Mouse (Mus musculus): Measurements from ENCODE around the gene Tsfm. TPM values are rescaled to one million over a fixed set of nuclear protein-coding genes. Genes with fewer than 3 reads are reported as not detected.
A peak's percentile ranks its signal among the peaks of the same experiment; 100 is the strongest.

Tsfm gene
- polyA plus RNA-seq (2012; ENCODE audit: insufficient read depth, insufficient read length, low replicate concordance, missing spikeins): not detected in 2 replicates

DNA sequence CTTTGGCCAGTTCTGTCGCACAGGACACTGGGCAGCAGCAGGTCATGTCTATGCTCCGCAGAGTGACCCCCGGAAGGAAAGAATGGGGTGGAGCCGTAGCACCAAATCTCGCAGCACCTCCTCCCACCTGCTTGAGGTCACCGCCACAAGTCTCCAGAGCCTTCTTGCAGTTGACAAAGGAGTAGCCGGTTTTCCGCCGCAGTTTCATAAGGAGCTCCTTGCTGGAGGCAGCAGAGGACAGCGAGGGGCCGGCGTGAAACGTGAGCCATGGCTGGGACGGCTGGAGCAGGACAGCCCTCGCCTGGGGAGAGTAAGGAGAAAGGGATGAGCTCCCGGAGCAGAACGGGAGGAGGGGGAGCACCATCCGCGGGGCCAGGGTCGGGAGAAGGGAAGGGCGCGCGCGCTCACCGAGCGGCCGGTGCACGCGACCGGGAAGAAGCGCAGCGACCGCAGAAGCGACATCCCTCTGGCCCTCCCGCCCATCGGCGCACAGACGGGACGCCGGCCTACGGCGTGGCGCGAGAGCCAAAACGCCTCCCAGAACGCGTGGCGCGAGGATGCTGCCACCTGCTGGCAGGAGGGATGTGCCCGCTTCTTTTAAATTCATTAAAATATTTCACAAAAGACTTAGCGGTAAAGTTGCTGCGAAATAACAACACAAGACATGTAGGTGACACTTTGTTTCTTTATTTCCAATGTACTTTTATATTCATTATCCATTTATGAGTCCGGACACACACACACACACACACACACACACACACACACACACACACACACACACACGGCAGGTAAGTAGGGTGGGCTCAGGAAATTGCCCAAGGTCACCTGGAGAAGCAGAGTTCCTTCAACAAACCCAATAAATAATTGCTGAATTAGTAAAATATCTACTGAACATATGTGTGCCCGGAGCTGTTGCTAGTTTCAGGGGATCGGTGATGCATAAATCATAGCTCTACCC lies at the start of gene Tsfm:
Gene Tsfm (minus strand): TSS at position 505 of the 961 bp plus-strand sequence.
- 5% methylated on average over 56 of the region's 56 CpGs for WGBS
- no peak within 1 kb of the TSS for H3K27ac ChIP-seq (ENCODE audit: insufficient read depth, low read depth, low read length)
- peaks cover 2% of the 10 kb centered on the region; the same call in 1 of the 2 replicates for H3K4me1 ChIP-seq (ENCODE audit: control insufficient read depth, insufficient read depth, low read length)
- TF ChIP-seq POLR2A (IDR thresholded peaks at IDR 0.05; ENCODE audit: insufficient read depth, low read depth, low read length) (peak; percentile 53), CTCF (IDR thresholded peaks at IDR 0.05; ENCODE audit: insufficient read depth, low read depth, low read length) (peak; percentile 95)
- peak within 1 kb of the TSS; percentile 69 for H3K4me3 ChIP-seq (ENCODE audit: insufficient read depth, low read depth, low read length)

DNA sequence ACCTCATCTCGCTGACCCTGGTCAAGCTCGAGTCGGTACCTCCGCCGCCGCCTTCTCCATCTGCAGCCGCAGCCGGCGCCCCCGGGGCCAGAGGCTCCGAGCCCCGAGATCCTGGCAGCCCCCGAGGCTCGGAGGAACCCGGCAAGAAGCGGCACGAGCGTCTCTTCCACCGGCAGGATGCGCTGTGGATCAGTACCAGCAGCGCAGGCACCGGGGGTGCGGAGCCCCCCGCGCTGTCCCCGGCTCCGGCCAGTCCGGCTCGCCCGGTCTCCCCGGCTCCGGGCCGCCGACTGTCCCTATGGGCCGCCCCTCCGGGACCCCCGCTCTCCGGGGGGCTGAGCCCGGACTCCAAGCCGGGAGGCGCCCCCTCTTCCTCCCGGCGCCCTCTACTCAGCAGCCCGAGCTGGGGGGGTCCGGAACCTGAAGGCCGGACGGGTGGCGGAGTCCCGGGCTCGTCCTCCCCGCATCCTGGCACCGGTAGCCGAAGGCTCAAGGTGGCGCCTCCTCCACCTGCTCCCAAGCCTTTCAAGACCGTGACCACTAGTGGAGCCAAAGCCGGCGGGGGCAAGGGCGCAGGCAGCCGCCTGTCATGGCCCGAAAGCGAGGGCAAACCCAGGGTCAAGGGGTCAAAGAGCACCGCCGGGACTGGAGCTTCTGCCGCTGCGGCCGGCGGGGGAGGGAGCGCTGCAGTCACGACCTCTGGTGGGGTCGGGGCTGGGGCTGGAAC lies 49.2 kb upstream of the Tsfm start:
- peak overlapping the region; percentile 89 for H3K4me3 ChIP-seq (ENCODE audit: insufficient read depth, low read depth, low read length)
- peak overlapping the region; percentile 97 for H3K27ac ChIP-seq (ENCODE audit: insufficient read depth, low read depth, low read length)
- H3K4me1 ChIP-seq (ENCODE audit: control insufficient read depth, insufficient read depth, low read length): peaks cover 46% of the 10 kb centered on the region
- TF ChIP-seq POLR2A (IDR thresholded peaks at IDR 0.05; ENCODE audit: insufficient read depth, low read depth, low read length) (no peak), CTCF (IDR thresholded peaks at IDR 0.05; ENCODE audit: insufficient read depth, low read depth, low read length) (no peak)
- 4% methylated on average over 70 of the region's 70 CpGs for WGBS

DNA sequence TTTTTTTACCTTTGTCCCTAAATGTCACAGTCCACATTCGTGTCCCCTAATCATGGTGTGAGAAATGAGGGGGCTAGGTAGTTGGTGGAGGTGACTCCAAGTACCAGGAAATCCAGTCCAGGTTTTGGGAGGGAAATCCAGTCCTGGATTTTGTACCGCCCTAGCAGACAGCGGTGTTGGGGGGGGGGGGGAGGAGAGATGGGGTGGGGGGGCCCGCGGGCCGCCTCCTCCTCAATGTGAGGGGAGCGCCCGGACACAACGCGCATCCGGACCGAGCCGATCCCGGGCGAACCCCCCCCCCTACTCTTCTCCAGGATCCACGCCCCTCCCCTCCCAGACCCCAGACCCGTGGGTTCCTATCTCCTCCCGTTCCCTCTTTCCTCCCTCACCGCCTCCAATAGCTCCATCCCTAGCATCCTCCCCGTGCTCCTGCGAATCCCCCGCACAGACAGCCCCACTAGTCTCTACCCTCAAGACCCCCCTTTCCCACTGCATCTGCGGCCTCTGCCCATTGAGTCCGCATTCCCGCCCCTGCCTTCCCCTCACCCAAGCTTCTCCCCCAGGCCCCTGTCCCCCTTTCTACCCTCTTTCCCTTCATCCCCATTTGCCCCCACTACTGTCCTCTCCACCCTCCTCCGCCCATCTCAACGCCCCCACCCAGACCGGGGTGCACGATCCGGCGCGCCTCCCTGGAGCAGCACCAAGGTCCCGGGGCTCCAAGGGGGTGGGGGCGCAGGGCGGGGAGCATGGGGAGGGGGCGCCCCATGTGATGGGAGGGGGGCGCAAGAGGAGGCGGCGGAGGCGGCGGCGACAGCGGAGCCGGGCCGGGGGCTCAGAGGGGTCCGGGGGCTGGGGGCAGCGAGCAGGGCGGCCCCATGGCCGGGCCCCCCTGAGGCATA lies 48.3 kb upstream of the Tsfm start:
- 0 out of 2 replicates have a peak, but pooled peaks have one; percentile 13 for TF ChIP-seq POLR2A (IDR thresholded peaks at IDR 0.05; ENCODE audit: insufficient read depth, low read depth, low read length)
- no peak for TF ChIP-seq CTCF (IDR thresholded peaks at IDR 0.05; ENCODE audit: insufficient read depth, low read depth, low read length)

DNA sequence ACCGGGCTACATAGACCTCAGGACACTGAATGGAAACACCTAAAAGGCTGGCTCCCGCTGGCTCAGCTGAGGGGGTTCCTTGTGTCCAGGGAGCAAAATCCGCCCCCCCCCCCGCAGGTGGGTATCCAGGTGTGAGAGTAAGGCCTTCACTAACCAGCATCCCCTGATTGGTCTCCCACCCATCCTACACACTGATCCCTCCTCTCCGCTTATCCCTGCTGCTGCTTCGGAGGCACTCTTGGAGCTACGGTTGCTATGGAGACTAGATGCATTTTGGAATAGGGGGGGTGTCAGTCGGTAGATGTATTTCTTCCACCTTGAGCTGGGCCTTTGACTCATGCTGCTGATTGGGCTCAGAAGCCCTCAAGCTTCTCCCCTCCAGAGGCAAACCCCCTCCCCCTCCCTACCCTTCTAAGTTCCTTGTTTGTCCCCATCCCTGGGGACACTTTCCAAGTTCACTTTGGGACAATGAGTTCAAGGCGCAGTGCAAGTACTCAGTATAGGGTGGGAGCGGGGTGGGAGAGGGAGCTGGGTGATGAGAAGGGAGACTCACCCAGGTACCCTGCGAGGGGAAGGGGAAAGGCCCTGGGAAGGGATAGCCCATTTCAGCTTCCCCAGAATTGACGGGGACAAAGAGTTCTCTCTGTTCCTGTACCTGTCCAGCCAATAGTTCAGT lies 47.5 kb upstream of the Tsfm start:
- Histone ChIP-seq H3K4me3 (ENCODE audit: insufficient read depth, low read depth, low read length) (peak overlapping the region; percentile 52), H3K4me1 (ENCODE audit: control insufficient read depth, insufficient read depth, low read length) (peaks cover 41% of the 10 kb centered on the region), H3K27ac (ENCODE audit: insufficient read depth, low read depth, low read length) (peak overlapping the region; percentile 99)
- 3% methylated on average over 12 of the region's 12 CpGs for WGBS
- no peak for TF ChIP-seq CTCF (IDR thresholded peaks at IDR 0.05; ENCODE audit: insufficient read depth, low read depth, low read length)
- TF ChIP-seq POLR2A (IDR thresholded peaks at IDR 0.05; ENCODE audit: insufficient read depth, low read depth, low read length): no peak

More for the DNA sequence above, 48.3 kb upstream of the Tsfm start:
- Histone ChIP-seq H3K27ac (ENCODE audit: insufficient read depth, low read depth, low read length) (peak overlapping the region; percentile 99), H3K4me1 (ENCODE audit: control insufficient read depth, insufficient read depth, low read length) (peaks cover 45% of the 10 kb centered on the region), H3K4me3 (ENCODE audit: insufficient read depth, low read depth, low read length) (peak overlapping the region; percentile 89)
- WGBS: 2% methylated on average over 38 of the region's 49 CpGs

DNA sequence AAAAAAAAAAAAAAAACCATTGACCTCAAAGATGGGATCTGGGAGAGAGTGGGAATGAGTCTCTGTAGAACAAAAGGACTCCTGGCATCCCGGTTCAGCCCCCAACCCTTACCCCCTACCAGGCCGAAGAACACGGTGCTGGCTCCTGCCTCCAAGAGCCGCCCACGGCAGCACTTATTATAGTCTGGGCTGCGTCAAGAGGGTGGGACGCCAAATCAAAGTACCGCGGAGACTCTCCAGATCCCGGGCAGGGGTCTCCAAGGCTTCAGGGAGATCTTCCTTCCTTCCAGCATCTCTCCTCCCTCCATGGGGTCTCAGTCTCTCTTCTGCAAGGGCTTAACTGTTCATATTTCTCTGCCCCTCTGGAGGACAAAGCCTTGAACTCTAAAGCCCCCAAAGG lies 46.9 kb upstream of the Tsfm start:
- H3K4me3 ChIP-seq (ENCODE audit: insufficient read depth, low read depth, low read length): peak overlapping the region; percentile 52
- TF ChIP-seq POLR2A (IDR thresholded peaks at IDR 0.05; ENCODE audit: insufficient read depth, low read depth, low read length) (no peak), CTCF (IDR thresholded peaks at IDR 0.05; ENCODE audit: insufficient read depth, low read depth, low read length) (no peak)
- H3K4me1 ChIP-seq (ENCODE audit: control insufficient read depth, insufficient read depth, low read length): peaks cover 35% of the 10 kb centered on the region
- H3K27ac ChIP-seq (ENCODE audit: insufficient read depth, low read depth, low read length): peak overlapping the region; percentile 99
- WGBS: 8% methylated on average over 10 of the region's 10 CpGs

DNA sequence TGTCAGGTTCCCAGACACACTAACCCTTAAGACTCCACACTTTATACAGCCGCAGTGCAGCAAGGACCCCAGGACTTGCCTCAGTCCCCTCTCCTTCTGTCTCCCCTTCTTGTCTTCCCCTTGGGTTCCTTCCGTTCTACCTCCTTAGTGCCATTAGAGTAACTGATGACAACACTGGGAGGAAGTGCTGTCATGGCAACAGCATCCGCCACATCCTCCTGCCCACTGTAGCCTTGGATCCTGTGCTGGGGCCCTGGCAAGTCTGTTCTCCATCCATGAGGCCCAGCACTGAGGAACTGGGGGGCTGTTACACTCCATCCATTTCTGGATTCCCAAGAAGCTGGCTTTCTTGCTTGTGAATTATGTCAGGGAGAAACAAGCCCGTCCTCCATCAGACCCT lies 45.4 kb upstream of the Tsfm start:
- peak overlapping the region; percentile 12 for H3K4me3 ChIP-seq (ENCODE audit: insufficient read depth, low read depth, low read length)
- WGBS: 31% methylated on average over 4 of the region's 4 CpGs
- H3K4me1 ChIP-seq (ENCODE audit: control insufficient read depth, insufficient read depth, low read length): peaks cover 35% of the 10 kb centered on the region
- H3K27ac ChIP-seq (ENCODE audit: insufficient read depth, low read depth, low read length): peak overlapping the region; percentile 48
- no peak for TF ChIP-seq POLR2A (IDR thresholded peaks at IDR 0.05; ENCODE audit: insufficient read depth, low read depth, low read length)
- no peak for TF ChIP-seq CTCF (IDR thresholded peaks at IDR 0.05; ENCODE audit: insufficient read depth, low read depth, low read length)

DNA sequence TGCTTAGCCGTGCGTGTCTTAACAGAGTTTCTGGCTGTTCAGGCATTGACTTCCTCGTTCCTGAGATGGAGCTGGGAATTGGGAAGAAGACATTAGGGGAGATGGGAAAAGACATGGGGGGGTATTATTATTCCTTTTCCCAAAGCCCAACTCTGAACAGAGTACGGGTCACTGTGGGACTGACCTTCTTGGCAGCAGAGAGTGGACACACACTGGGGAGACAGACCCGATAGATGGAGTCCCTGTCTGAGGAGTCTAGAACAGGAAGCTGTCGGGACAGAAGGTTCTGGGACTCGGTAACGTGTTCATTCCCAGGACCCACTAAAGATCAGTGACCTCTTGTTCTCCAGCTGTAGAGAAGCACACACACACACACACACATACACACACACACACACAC lies 45.0 kb upstream of the Tsfm start:
- peak overlapping the region; percentile 48 for H3K27ac ChIP-seq (ENCODE audit: insufficient read depth, low read depth, low read length)
- peaks cover 31% of the 10 kb centered on the region for H3K4me1 ChIP-seq (ENCODE audit: control insufficient read depth, insufficient read depth, low read length)
- WGBS: 54% methylated on average over 8 of the region's 8 CpGs
- H3K4me3 ChIP-seq (ENCODE audit: insufficient read depth, low read depth, low read length): peak overlapping the region; percentile 12
- TF ChIP-seq POLR2A (IDR thresholded peaks at IDR 0.05; ENCODE audit: insufficient read depth, low read depth, low read length): no peak
- TF ChIP-seq CTCF (IDR thresholded peaks at IDR 0.05; ENCODE audit: insufficient read depth, low read depth, low read length): no peak

Data from olfactory bulb, adult 2 months (tissue).